Mouse (Mus musculus): Measurements from ENCODE around the gene Ctsf. TPM values are rescaled to one million over a fixed set of nuclear protein-coding genes. Genes with fewer than 3 reads are reported as not detected.

Ctsf gene
- polyA plus RNA-seq, 1 experiment from 2014 or later = 24.0 TPM

GRCm38 (mm10) chr19:4908107-4908506, 53.2 kb downstream of the Ctsf start:
- DNase-seq (ENCODE audit: low spot score) = no peak

GRCm38 (mm10) chr19:4909376-4909775, 54.4 kb downstream of the Ctsf start:
- 92% methylated on average over 7 of the region's 7 CpGs for WGBS
- peaks cover 6% of the 10 kb centered on the region for H3K4me1 ChIP-seq (replicated peaks; ENCODE audit: control insufficient read depth, insufficient read depth, low read length)
- H3K9ac ChIP-seq (ENCODE audit: low read length) = no peak overlapping the region
- no peak for DNase-seq (ENCODE audit: low spot score)
- no peak overlapping the region for H3K4me3 ChIP-seq (ENCODE audit: low read depth, low read length)
- H3K36me3 ChIP-seq (ENCODE audit: control insufficient read depth, insufficient read depth, low read length) = peaks cover 69% of the 10 kb centered on the region
- ATAC-seq (replicated peaks; ENCODE audit: low FRiP score, low TSS enrichment, low read depth) = no peak
- no peak overlapping the region for H3K4me2 ChIP-seq (ENCODE audit: low read length)
- H3K9me3 ChIP-seq (ENCODE audit: control insufficient read depth, low read length) = no peaks in the 10 kb centered on the region
- H3K27me3 ChIP-seq (replicated peaks; ENCODE audit: control insufficient read depth, insufficient read depth, low read length) = no peaks in the 10 kb centered on the region
- H3K27ac ChIP-seq (ENCODE audit: low read depth) = no peak overlapping the region

More at GRCm38 (mm10) chr19:4908107-4908506, 53.2 kb downstream of the Ctsf start:
- Histone ChIP-seq H3K27ac (ENCODE audit: low read depth) (no peak overlapping the region), H3K4me1 (replicated peaks; ENCODE audit: control insufficient read depth, insufficient read depth, low read length) (peaks cover 6% of the 10 kb centered on the region), H3K9me3 (ENCODE audit: control insufficient read depth, low read length) (no peaks in the 10 kb centered on the region), H3K9ac (ENCODE audit: low read length) (no peak overlapping the region), H3K4me3 (ENCODE audit: low read depth, low read length) (no peak overlapping the region), H3K27me3 (replicated peaks; ENCODE audit: control insufficient read depth, insufficient read depth, low read length) (no peaks in the 10 kb centered on the region), H3K4me2 (ENCODE audit: low read length) (no peak overlapping the region), H3K36me3 (ENCODE audit: control insufficient read depth, insufficient read depth, low read length) (peaks cover 56% of the 10 kb centered on the region)
- whole genome bisulfite sequencing = 84% methylated on average over 4 of the region's 4 CpGs
- ATAC-seq (replicated peaks; ENCODE audit: low FRiP score, low TSS enrichment, low read depth) = no peak

Other genes with a start within 250 kb of the Ctsf start
- gene Lrfn4, start 239.5 kb upstream of the Ctsf start, polyA plus RNA-seq (2014; fragmentation: Nextera tagmentation; extraction: Ambion mirVana) = 8.6 and 9.3 TPM in 2 replicates
- 75.3 and 78.6 TPM in 2 replicates for gene Rce1, start 229.5 kb upstream of the Ctsf start, polyA plus RNA-seq (2014; fragmentation: Nextera tagmentation; extraction: Ambion mirVana)
- 3.2 and 3.8 TPM in 2 replicates for gene Gm960, start 156.5 kb upstream of the Ctsf start, polyA plus RNA-seq (2014; fragmentation: Nextera tagmentation; extraction: Ambion mirVana)
- gene Sptbn2, start 144.0 kb upstream of the Ctsf start, polyA plus RNA-seq (2014; fragmentation: Nextera tagmentation; extraction: Ambion mirVana) = 2.1 and 2.4 TPM in 2 replicates
- 55.0 and 62.4 TPM in 2 replicates for gene Rbm4b, start 98.6 kb upstream of the Ctsf start, polyA plus RNA-seq (2014; fragmentation: Nextera tagmentation; extraction: Ambion mirVana)
- 59.8 and 69.8 TPM in 2 replicates for gene Rbm4, start 61.2 kb upstream of the Ctsf start, polyA plus RNA-seq (2014; fragmentation: Nextera tagmentation; extraction: Ambion mirVana)
- gene Gm21992, start 43.5 kb upstream of the Ctsf start, polyA plus RNA-seq (2014; fragmentation: Nextera tagmentation; extraction: Ambion mirVana) = 25.7 and 29.0 TPM in 2 replicates
- gene Rbm14, start 43.5 kb upstream of the Ctsf start, polyA plus RNA-seq (2014; fragmentation: Nextera tagmentation; extraction: Ambion mirVana) = 77.1 and 82.3 TPM in 2 replicates
- gene Ccs, start 15.8 kb upstream of the Ctsf start, polyA plus RNA-seq (2014; fragmentation: Nextera tagmentation; extraction: Ambion mirVana) = 48.8 and 49.3 TPM in 2 replicates
- gene Ccdc87, start 15.8 kb upstream of the Ctsf start, polyA plus RNA-seq (2014; fragmentation: Nextera tagmentation; extraction: Ambion mirVana) = 0.17 TPM in 1 of 2 replicates, not detected in the other
- gene Actn3, start 22.8 kb downstream of the Ctsf start, polyA plus RNA-seq (2014; fragmentation: Nextera tagmentation; extraction: Ambion mirVana) = 0.87 and 1.4 TPM in 2 replicates
- 9.7 and 10.9 TPM in 2 replicates for gene Zdhhc24, start 23.5 kb downstream of the Ctsf start, polyA plus RNA-seq (2014; fragmentation: Nextera tagmentation; extraction: Ambion mirVana)
- 3.2 and 5.2 TPM in 2 replicates for gene Bbs1, start 51.5 kb downstream of the Ctsf start, polyA plus RNA-seq (2014; fragmentation: Nextera tagmentation; extraction: Ambion mirVana)
- 109 and 116 TPM in 2 replicates for gene Dpp3, start 73.2 kb downstream of the Ctsf start, polyA plus RNA-seq (2014; fragmentation: Nextera tagmentation; extraction: Ambion mirVana)
- gene Peli3, start 88.0 kb downstream of the Ctsf start, polyA plus RNA-seq (2014; fragmentation: Nextera tagmentation; extraction: Ambion mirVana) = 2.2 and 2.5 TPM in 2 replicates
- 119 and 127 TPM in 2 replicates for gene Mrpl11, start 107.0 kb downstream of the Ctsf start, polyA plus RNA-seq (2014; fragmentation: Nextera tagmentation; extraction: Ambion mirVana)
- 0.31 and 0.42 TPM in 2 replicates for gene Npas4, start 135.2 kb downstream of the Ctsf start, polyA plus RNA-seq (2014; fragmentation: Nextera tagmentation; extraction: Ambion mirVana)
- 6.8 and 7.0 TPM in 2 replicates for gene Slc29a2, start 168.7 kb downstream of the Ctsf start, polyA plus RNA-seq (2014; fragmentation: Nextera tagmentation; extraction: Ambion mirVana)
- gene B4gat1, start 183.7 kb downstream of the Ctsf start, polyA plus RNA-seq (2014; fragmentation: Nextera tagmentation; extraction: Ambion mirVana) = 39.1 and 45.2 TPM in 2 replicates
- 1.1 and 1.6 TPM in 2 replicates for gene AC124502.3, start 183.8 kb downstream of the Ctsf start, polyA plus RNA-seq (2014; fragmentation: Nextera tagmentation; extraction: Ambion mirVana)
- 49.6 and 50.8 TPM in 2 replicates for gene Brms1, start 186.2 kb downstream of the Ctsf start, polyA plus RNA-seq (2014; fragmentation: Nextera tagmentation; extraction: Ambion mirVana)
- 2.6 and 3.8 TPM in 2 replicates for gene Rin1, start 195.4 kb downstream of the Ctsf start, polyA plus RNA-seq (2014; fragmentation: Nextera tagmentation; extraction: Ambion mirVana)
- 69.8 and 70.2 TPM in 2 replicates for gene Cd248, start 212.9 kb downstream of the Ctsf start, polyA plus RNA-seq (2014; fragmentation: Nextera tagmentation; extraction: Ambion mirVana)
- 7.1 and 8.2 TPM in 2 replicates for gene Tmem151a, start 230.4 kb downstream of the Ctsf start, polyA plus RNA-seq (2014; fragmentation: Nextera tagmentation; extraction: Ambion mirVana)
- gene Yif1a, start 233.4 kb downstream of the Ctsf start, polyA plus RNA-seq (2014; fragmentation: Nextera tagmentation; extraction: Ambion mirVana) = 111 and 114 TPM in 2 replicates
- 22.3 and 22.9 TPM in 2 replicates for gene Cnih2, start 243.4 kb downstream of the Ctsf start, polyA plus RNA-seq (2014; fragmentation: Nextera tagmentation; extraction: Ambion mirVana)

Data from intestine, embryonic 14.5 days (tissue).